Mouse (Mus musculus): ENCODE measurements at regions not wholly inside any gene's neighbourhood (a gene's known extent, or its start where the extent isn't known, plus 50 kb on each side); places are given as distances from the start of the nearest gene placed in this dataset.

DNA sequence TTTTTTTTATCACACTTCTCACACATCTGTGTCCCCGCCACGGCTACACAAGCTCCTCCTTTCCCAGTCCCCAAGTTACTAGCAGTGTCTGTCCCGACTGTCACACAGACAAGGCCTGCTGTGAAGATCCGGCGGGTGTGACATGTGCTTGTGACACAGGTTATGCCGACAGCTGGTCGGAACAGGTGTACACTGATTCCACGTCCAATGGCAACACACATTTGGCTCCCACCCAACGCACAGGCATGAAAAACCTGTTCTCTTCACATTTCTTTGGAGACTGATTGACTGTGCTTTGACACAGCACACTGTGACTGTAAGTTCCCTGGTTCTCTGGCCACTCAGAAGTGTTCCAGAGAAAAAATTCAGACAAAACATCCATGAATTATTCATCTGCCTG is 281.4 kb downstream of the En1 start:
- CTCF ChIA-PET: no interaction called here

DNA sequence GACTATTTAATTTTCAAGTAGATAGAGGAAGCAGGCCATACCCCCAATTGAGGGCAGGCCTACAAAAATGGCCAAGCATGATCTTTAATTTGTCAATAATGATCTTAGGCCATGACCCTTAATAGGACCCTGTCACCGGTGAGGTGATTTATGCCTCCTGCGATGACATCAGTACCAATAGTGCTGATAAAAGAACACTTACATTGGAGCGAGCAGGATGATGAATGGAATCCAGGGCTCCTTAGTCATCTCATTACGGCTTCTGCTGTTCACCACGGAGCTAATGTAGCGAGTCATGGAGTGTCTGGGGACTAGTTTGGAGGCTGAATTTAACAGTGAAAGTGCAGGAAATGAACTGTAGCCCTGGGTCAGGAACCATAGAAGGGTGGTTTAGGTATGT is 308.6 kb downstream of the En1 start:
- CTCF ChIA-PET: no interaction called here

DNA sequence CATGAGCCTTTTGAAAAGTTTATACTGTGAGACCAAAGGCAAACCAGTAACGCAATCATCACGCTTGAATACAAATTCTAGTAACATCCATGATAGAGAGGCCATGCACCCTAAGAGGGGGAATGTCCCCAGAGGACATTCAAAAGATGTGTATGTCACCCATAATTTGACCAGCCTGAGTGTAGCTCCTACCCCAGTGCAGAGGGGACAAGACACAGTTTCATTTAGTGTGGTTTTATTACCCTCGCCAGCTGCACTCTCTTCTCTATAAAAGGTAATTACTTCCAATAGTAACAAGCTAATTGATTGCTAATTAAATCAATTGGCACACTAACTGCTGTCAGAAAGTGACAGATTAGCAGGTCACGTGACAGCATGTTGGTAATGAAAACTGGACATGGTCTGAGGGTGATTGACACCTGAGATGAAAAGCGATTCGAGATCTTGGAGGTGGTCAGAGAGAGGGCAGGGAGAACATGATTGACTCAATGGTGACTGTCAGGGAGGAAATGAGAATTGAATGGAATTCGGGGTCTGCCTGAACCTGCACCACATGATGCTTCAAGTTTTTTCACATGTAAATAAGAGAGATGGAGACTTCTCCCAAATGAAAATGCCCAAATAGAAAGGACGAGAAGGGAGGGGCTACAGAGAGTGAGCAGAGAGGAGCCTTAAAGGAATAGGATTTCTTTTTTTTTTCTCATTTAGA is 309.9 kb downstream of the En1 start:
- CTCF ChIA-PET: no interaction called here

DNA sequence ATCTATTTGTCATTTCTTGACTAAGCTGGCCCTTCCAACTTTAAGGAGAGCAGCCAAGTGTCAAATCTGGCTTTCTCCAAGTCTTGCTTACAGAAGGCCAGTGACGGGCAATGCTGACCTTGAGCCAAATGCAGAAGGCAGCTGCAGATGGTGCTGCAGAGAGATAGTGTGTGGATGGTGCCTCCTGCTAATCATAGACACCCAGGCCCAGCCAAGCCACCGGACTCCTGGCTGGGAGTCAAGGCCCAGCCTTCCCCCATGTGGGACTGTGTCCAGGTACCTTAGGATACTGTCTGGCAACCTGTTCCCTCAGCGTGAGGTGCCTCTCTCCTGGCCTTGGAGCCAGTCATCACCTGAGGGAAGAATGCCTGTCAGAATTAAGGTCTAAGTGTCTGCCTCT is 319.3 kb downstream of the En1 start:
- CTCF ChIA-PET: no interaction called here

DNA sequence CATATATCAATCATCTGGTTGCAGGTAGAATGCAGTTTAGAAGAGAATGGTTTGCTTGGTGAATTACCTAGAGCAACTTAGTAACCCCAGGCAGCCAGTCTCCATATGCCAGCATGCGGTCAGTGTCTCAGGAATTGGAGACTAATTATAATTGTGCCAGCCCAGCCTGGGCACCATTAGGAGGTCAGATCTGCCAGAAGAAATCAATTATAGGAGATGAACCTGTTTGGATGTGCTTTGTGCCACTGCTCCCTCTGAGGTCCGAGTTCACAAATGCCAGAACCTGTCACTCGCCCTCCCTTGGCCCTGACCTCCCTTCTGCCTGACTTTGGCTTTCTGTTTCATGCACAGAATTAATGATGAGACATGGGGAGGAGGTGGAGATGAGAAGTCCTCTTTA is 323.1 kb downstream of the En1 start:
- CTCF ChIA-PET: no interaction called here

DNA sequence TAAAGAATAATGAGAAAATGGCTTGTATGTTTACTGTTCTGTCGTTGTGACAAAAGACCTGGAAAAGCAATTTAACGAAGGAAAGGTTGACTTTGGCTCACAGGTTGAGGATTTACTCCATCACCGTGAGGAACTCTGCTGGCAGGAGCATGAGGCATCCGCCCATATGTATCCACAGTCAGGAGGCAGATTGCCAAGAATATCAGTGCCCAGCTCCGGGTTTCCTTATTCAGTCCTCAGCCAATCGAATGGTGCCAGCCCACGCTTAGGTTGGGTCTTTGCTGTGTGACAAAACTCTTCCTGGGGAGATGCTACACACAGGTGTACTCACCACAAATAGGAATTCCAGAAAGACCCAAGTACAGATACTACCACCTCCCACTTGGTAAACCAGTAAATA is 327.9 kb downstream of the En1 start:
- CTCF ChIA-PET: no interaction called here

DNA sequence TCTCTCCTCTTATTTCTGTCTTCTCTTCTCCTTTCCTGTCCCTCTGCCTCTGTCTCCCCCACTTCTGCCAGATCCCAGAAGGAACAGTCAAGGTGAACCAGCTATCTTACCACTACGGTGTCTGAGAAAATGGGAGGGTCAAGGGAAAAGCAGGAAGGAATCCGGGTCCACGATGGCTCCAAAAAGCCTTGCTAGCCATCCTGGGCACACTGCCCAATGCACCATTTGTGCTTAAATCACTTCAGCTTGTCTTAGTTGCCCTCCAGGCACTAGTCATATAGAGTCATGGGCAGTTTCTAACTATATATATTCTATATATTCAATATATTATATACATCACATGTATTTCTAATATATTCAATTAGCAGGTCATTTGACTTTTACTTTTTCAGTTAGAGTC is 333.1 kb downstream of the En1 start:
- CTCF ChIA-PET: no interaction called here

DNA sequence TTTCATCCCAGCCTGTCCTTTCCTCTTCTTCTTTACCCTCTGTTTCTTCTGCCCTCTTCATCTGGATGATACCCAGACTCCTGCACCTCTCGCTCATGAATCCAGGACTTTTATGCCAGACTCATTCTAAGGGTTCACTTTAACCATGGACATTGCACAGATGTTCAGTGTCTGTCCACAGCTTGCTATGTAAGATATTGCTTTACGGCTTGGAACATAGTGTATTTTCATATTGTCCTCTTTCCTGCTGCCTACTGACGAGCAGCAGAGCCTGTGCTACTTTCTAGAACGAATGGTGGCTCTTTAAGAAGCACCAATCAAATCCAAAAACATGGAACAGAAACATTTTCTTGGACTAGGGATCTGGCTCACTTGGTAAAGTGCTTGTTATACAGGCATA is 341.5 kb downstream of the En1 start:
- CTCF ChIA-PET: no interaction called here

DNA sequence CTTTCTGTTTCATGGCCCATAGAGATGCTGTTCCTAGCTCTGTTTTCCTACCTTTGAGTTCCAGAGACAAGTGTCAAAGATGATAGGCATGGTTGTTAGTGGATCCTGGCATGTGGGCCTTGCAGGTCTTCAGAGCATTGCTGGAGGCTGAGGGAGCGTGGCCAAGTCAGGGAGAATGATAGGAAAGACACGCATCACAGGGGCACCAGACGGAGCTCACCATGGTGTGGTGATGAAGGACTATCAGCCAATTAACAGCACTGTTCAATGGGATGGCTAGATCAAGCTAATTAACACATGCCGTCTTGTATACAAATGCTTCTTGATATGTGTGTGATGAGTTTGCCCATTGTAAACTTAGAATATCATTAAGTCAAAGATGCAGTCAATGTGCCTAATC is 344.1 kb downstream of the En1 start:
- CTCF ChIA-PET: no interaction called here

DNA sequence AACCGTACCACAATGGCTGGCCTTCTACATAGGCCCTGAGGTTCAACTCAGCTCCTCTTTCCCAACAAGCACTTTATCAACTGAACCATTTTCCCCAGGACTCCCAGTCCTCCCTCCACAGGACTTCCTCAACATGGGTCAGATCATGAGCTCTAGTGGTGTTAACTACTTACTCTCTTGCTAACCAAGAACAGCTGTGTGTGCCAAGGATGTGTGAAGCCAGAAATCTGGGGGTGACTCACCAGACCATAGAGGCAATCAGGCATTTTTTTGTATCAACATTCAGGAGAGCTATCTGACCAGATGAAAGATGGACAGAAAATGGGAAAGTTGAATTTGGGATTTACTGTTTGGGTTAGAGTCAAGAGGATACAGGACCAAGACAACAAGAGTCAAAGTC is 359.0 kb downstream of the En1 start:
- CTCF ChIA-PET: no interaction called here

DNA sequence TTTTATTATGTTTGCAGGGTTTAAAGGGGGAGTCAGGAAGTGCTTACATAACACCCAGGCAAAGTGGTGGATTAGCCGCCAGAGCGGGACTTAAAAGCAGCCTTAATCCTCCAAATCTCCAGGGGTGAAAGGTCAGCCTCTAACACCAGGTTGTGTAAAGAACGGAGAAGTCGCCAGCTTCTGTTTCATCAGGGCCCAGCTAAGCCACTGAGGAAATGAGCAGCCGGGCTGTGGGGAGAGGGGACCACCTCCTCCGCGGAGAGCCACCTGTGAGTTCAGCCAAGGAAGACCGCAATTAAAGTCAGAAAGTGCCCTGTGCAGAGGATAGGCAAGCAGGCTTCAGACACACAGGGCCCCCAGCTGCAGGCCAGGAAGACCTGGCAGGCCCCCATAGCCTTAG is 359.8 kb downstream of the En1 start:
- CTCF ChIA-PET: no interaction called here

DNA sequence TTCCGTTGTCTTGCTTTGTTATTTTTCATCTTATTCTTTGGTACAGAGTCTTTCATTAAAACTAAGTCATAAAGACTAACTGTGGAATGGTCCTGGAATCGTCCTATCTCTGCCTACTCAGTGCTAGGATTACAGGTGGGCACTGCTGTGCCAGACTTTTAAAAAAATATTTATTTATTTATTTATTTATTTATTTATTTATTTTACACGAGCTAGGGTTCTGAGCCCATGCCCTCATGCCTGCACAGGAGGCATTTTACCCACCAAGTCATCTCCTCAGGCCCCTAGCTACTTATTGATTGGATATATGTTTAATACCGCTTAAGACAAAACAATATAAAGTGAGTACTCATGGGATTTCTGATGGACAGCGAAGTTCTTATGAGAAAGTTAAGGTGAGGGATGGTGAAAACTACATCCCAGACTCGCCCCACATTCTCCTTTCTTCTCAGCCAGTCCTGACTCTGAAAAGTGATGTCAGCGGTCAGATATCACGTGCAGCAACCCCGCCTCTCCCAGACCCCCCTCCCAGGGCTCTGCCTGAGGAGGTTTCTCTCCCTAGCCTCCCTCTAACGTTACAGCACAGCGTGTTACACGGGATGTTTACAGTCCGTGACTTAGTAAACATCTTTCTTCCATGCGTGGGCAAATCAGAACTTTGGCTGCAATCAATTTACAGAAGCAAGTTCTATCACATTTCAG is 361.4 kb downstream of the En1 start:
- CTCF ChIA-PET: no interaction called here

DNA sequence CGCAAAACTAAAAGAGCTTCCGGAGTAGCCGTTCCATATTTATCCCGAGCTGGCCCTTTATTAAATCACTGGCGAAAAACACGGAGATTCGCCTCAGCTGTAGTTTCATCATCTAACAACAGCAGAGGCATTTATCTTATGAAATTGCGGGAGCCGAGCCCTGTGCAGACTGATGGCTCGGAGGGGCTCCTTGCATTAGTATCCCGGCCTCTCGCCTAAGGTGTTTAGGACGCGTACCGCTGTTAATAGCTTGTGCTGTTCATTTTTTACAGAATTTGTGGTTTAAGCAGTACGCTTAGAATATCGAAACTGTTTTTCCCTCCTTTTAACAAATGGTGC is 361.9 kb downstream of the En1 start:
- CTCF ChIA-PET: no interaction called here

DNA sequence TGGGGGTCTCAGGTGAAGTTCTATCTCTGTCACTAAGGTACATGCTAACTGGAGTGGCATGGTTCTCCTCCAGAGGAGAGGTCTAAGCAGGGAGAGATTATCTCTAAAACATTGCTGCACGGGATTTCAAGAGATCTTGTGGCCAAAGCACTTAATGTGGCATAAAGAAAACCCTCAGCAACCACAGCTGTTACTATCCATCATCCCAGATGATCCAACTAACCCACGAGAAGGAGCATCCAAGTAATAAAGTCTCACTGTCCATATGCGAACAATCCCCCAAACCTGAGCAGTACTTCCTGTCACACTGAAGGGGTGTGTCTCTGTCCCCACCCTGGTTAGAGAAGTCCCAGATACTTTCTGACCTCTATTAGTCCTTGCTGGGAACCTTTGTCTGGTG is 363.9 kb downstream of the En1 start:
- CTCF ChIA-PET: no interaction called here

DNA sequence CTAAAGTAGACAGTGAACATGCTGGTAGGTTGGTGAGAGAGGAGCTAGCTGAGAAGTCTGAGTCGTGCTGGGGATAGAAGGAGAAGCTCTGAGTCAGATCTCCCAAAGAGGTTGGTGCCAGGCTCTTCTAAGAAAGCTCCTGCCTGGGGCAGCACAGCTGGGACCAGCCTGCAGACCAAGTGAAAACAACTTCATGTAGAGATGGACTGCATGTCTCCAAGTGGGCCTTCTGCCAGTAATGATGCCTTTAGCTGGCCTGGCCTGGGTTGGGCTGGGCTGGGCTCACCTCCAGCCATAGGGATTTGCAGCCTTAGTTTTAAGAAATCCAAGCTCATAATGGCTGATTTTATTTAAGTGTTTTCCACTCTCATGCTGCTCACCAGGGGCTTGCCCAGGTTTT is 357.7 kb downstream of the Insig2 start:
- CTCF ChIA-PET: no interaction called here

DNA sequence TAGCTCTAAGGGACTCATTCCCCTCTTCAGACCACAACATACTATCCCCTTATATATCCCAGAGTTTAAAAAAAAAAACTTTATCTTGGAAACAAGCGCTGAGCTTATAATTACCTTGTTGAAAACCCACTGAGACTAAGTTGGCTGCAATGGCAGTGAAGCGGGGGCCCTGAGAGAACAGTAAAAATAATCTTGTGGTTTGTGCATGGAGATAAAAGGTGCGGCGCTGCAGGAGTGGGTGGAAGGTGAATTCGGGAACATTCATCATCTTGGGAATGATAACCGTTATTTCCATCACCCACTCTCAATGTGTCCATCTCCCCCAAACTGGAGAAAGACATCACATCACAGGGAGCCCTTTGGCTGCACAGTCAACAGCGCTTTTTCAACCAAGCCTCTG is 327.9 kb downstream of the Insig2 start:
- CTCF ChIA-PET: no interaction called here

DNA sequence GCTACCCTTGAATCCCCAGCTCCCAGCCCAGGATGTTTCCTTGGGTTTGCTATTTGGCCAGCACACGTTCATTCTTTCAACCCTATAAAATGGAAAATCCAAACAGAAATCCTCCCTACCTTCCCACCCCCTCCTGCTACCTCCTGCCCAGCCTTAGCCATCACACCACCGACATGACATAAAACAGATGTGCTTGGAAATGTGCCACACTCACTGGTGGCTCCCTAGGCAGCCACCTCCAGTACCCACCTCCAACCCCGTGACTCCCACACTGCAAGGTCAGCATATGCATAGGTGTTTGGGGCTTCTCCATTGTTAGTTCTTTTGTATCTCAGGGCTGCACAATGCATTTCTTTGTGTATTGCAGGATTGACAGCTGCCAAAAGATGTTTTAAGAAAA is 327.2 kb downstream of the Insig2 start:
- CTCF ChIA-PET: no interaction called here

DNA sequence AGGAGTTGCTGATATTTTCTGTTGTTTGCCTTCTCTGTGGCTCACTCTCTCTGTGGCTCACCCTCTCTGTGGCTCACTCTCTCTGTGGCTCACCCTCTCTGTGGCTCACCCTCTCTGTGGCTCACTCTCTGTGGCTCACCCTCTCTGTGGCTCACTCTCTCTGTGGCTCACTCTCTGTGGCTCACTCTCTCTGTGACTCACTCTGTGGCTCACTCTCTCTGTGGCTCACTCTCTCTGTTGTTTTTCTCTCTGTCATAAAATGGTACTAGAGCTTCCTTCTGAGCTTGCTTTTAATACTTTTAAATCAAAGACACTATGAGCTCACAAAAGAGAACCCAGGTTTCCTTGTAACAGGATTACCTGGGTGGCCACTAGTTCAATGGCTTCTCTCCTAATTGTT is 320.3 kb downstream of the Insig2 start:
- CTCF ChIA-PET: no interaction called here

DNA sequence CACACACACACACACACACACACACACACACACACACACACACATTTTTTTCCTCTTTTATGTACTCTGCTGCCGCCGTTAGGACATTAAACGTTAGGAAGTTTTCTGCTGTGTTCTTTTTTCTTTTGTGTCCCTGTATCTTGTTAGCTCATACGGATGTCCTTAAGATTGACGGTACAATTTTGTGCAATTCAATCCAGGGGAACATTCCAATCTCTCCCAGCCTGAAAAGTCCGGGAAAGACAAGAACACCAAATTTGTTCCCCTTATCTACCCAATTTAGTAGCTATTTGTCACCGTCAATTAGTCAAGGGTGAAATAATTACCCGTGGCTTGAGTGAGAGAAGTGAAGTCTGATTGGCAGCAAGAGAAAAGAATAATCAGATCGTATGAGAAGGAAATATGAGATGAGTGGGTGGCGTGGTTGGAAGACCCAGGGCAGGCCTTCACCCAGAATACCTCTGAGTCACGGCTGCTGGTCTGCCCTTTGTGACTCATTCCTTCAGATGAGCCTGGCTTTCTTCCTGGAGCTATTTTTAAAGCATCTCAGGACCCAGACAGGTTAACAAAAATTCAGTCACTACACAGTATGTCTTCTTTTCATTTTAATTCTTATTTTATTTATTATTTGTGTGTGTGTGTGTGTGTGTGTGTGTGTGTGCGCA is 318.4 kb downstream of the Insig2 start:
- CTCF ChIA-PET: no interaction called here

DNA sequence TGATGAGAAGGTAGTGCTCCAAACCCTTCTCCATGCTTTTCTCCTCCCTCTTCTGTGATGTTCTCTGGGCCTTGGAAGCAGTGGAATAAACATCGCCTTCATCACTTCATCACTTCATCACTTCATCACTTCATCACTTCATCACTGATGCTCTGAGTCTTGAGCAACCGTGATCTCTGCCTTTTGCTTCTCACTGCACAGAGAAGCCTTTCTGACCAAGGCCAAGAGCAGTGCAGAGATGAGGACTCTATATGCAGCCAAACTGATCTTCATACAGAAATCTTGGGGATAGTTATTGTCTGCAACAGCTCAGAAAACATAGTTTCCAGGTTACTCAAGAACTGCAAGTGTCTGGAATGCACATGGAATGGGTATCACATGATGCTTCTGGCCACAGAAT is 303.0 kb downstream of the Insig2 start:
- CTCF ChIA-PET: no interaction called here

DNA sequence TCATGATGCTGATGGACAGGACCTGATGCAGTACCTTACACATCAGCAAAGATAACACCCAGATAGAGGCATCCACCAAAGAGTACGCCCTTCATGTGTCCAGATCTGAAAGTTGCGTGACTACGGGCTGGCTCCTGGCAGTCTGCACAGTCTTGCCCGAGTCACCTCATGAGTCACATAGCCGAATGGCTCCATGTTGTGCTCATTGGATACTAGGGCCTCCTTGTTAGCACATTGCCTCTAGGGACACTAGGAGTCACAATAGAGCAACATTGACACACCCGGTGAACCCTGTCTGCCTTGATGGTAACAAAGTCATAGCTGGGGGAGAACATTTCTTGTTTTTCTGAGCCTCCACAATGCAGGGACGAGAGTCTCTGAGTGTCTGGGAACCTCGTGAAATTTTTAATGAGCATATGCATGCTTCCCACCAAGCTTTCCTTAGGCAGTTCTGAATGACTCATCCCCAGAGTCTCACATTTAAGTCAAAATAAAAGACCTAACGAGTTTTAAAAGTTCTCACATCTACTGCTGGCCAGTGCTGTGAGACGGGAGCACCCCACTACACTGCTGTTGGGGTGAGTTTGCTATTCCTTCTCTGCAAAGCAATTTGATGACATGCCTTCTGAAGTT is 297.5 kb downstream of the Insig2 start:
- CTCF ChIA-PET: no interaction called here

DNA sequence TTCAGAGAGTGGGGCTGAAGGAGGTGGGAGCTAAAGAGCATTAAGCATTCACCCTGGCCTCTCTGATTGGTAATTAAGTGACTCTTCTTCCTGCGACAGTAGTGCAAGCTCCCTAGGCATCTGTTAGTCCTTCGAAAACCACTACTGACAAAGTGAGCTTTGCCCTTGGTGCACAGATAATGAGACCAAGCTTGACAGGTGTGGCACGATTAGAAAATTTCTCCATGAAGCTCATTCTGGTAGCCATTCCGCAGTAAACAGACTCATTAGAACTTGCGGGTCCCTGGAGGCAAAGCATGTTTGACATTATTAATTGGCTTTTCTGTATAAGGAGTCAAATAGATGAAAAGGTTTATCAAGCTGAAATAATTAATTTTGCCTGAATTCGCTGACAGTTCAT is 285.8 kb downstream of the Insig2 start:
- CTCF ChIA-PET: no interaction called here

DNA sequence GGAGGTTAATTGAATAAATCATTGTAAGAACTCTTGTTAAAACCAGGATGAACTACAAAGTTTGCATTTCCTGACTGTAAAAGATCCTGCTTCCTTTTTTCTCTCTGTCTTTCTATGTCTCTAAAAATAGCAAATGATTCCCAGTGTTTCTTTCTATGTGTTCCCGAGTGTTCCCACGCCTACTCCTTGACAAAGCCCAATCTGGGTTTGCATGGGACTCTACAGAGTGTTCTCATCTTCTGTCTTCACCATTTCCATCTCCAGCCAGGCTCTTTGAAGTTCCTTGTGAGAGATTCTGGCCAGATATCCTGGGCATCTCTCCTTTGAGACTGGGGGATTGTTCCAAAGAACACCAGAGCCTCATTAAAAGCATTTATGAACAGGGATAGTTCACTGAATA is 285.0 kb downstream of the Insig2 start:
- CTCF ChIA-PET: no interaction called here
